ENCODE assay signal across 8 mouse cellular contexts in genomic region chr6:28955581-28955980, GRCm38 (mm10).
DNase-seq lines count a peak whose midpoint lies in the region.

No protein-coding gene starts in this region.

- peak; percentile 24 to 54 for DNase-seq in layer of hippocampus, adult 18-20 months (ENCODE audit: low spot score in 2 of 2)
- DNase-seq in layer of hippocampus, postnatal 36 days: no peak
- peak; percentile 39 for DNase-seq in NIH3T3 (ENCODE audit: low read depth)
- peak; percentile 76 to 79 for DNase-seq in cerebellum, adult 18-20 months
- peak; percentile 6 to 22 for DNase-seq in gastrocnemius, adult 8-10 months (ENCODE audit: low spot score in 2 of 2)
- peak; percentile 30 to 45 for DNase-seq in left cerebral cortex, postnatal 36 days (ENCODE audit: low spot score in 2 of 2)
- peak; percentile 68 for DNase-seq in retina, postnatal 1 day
- DNase-seq in MN1 (ENCODE audit: low spot score): no peak

- intact Hi-C loops in left cerebral cortex, postnatal 36 days (cut with DNase I): loop anchor here (10.0 kb wide), 1 partner anchor 189 kb away; no protein-coding TSS in a partner anchor

Comparison
In these comparisons a context has a peak if more than half of its experiments do, and no peak if none do; other contexts are left out.
1. DNase-seq: peak in layer of hippocampus, adult 18-20 months (2 of 2), NIH3T3 (single experiment), cerebellum, adult 18-20 months (2 of 2), gastrocnemius, adult 8-10 months (2 of 2), left cerebral cortex, postnatal 36 days (2 of 2) and retina, postnatal 1 day (single experiment); none in layer of hippocampus, postnatal 36 days (0 of 2) and MN1 (single experiment).